Mouse (Mus musculus): ENCODE measurements around the gene Snip1.

Gene Snip1

GRCm38 (mm10) chr4:125096066-125096465, 29.6 kb downstream of the Snip1 start:
- ATAC-seq (ENCODE audit: insufficient number of reproducible peaks, low FRiP score, low TSS enrichment) = no peak

DNA sequence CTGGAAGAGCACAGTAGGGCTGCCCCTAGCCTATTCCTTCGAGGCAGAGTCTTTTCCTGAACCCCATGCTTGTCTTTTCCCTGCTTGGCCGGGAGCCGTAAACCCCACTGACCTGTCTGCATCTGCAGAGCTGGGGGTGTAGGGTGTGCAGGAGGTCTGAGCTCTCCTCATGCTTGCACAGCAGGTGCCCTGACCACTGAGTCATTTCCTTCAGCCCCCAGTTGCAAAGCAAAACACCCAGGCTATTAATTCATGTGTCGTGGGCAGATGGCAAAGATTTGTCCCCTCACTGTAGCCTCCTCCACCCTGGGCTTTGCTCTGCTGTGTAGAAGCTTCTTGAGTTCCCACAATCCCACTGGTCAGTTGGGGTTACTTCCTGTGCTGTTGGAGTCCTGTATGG, 30.9 kb downstream of the Snip1 start:
- ATAC-seq (ENCODE audit: insufficient number of reproducible peaks, low FRiP score, low TSS enrichment) = no peak

DNA sequence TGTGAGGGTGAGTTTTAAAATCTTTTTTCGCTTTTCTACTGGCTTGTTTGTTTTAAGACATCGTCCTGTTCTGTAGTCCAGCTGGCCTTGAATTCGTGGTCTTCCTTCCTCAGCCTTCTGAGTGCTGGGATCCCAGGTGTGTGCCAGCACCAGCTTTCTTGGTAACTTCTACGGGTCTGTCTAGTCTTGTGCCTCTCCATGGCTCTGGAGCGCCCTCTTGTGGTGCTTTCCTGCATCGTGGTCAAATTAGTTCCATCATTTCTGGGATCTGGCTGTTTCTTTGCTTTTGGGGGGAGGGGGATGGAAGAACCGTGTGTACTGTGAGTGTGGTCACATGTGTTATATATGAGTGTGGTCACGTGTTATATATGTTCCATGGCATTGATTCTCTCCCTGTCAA, 33.0 kb downstream of the Snip1 start:
- peak; percentile 40; the same call in 1 of the 2 replicates for ATAC-seq (ENCODE audit: insufficient number of reproducible peaks, low FRiP score, low TSS enrichment)

DNA sequence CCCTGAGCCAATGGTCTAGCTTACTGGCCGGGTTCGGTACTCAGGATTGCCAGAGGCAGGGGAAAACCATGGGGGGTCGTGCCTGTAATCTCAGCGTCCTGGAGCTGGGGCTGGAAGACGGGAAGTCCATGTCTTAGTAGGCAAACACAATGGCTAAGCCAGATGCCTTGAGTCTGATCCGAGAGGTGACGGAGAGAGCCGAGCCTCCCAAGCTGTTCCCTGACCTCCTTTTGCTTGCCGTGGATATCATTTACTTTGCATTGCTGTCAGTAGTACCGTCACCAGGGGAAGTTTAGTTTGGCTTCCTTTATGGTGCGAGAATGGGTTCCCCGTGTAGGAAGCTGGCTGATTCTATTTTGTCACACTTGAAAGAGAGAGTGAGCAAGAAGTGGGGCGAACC, 34.9 kb downstream of the Snip1 start:
- ATAC-seq (ENCODE audit: insufficient number of reproducible peaks, low FRiP score, low TSS enrichment) = no peak

DNA sequence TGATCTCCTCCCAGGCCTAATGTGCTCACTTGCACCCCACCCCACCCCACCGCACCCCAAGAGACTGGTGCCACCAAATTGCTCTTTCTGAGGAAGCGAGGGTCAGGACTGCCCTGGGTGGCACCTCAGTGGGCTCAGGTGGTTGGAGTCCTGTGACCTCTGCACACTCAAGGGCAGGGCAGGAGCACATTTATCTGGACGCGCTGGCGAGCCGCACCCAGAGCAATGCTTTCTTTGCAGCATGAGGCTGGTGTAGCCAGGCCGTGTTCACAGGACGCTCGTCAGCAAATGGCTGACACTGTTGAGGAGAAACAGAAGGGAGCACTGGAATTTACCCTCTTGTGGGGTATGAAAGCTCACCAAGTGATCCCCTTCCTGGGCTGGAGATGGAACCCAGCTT, 38.9 kb downstream of the Snip1 start:
- no peak for ATAC-seq (ENCODE audit: insufficient number of reproducible peaks, low FRiP score, low TSS enrichment)

DNA sequence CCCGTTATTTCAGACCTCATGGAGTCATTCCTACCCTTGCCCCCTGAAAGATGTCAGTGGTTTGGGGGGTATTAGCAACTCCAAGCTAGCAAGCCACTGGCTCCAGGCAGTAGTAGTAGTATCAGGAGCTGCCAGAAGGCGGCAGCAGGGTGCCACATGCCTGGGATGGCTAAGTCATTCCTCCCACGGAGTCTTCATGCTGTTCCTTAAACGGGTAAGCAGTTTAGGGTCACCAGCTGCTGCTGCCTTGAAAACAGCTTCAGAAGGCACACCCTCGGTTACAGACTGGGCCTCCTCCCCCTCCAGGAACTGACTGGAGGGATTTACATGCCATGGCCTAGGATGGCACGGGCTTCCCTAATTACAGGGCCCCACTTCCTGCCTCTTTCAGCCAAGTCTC, 48.2 kb downstream of the Snip1 start:
- peak; percentile 36 for ATAC-seq (ENCODE audit: insufficient number of reproducible peaks, low FRiP score, low TSS enrichment)

DNA sequence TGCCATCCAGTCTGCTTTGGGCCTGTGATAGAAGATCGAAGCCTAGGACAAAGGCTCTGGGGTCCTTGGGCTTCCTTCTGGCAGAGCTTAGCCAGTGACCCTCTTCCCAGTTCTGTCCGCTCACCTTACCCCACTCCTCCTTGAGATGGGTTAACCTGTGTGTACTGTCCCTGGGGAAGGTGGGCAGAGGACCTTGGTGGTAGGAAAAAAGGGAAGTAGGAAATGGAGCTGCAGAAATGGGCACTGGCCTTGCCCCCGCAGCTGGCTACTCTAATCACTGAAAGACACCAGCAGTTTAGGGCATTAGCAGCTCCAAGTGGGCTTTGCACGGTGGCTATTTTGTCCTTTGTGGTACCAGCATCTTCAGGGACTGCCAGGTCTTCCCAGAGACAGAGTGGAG, 48.6 kb downstream of the Snip1 start:
- no peak for ATAC-seq (ENCODE audit: insufficient number of reproducible peaks, low FRiP score, low TSS enrichment)

DNA sequence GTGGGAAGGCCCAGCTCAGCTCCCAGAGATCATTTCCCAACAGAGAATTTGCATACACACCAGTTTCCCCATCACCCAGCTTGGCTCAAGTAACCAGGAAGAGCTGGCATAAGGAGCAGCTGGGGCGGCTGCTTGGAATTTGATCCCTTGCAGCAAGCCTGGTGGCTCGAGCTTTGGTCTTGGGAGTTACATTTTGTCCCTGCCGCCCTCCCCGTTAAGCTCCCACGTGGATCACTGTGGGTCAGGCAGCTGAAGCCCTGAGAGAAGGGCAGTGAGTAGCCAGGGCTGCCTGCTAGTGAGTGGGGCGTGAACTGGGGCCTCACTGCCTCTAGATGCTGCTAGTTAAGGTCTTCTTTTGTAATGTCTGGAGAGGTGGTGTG, 49.2 kb downstream of the Snip1 start:
- ATAC-seq (ENCODE audit: insufficient number of reproducible peaks, low FRiP score, low TSS enrichment) = no peak

- ATAC-seq (ENCODE audit: insufficient number of reproducible peaks, low FRiP score, low TSS enrichment) = peak; percentile 65
These were observed 49.8 kb downstream of the Snip1 start for GRCm38 (mm10) chr4:125116090-125116861.

GRCm38 (mm10) chr4:125116929-125117328, 50.5 kb downstream of the Snip1 start:
- no peak for ATAC-seq (ENCODE audit: insufficient number of reproducible peaks, low FRiP score, low TSS enrichment)

- ATAC-seq (ENCODE audit: insufficient number of reproducible peaks, low FRiP score, low TSS enrichment) = no peak
These were observed 51.4 kb downstream of the Snip1 start for GRCm38 (mm10) chr4:125117902-125118320.

GRCm38 (mm10) chr4:125119070-125119469, 52.6 kb downstream of the Snip1 start:
- ATAC-seq (ENCODE audit: insufficient number of reproducible peaks, low FRiP score, low TSS enrichment) = no peak

GRCm38 (mm10) chr4:125119721-125120120, 53.2 kb downstream of the Snip1 start:
- no peak for ATAC-seq (ENCODE audit: insufficient number of reproducible peaks, low FRiP score, low TSS enrichment)

GRCm38 (mm10) chr4:125122431-125123278, 56.2 kb downstream of the Snip1 start:
- no peak for ATAC-seq (ENCODE audit: insufficient number of reproducible peaks, low FRiP score, low TSS enrichment)

DNA sequence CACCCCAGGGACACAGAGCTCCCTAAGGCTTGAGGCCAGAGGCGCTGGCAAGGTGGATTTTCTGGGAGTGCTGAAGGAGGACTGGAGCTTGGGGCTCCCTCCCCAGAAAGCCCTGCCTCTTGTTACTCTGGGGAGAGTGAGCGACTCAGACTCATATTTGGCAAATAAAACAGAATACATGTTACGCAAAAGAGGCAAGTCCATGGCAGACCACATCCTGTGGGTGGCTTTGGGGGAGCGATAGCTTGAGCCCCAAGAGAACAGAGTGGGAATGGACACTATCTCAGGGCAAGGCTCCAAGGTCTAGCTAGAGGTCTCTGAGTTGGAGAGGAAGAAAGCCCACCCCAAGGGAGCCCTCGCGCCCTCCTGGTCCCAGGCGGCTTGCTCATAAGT, 56.8 kb downstream of the Snip1 start:
- no peak for ATAC-seq (ENCODE audit: insufficient number of reproducible peaks, low FRiP score, low TSS enrichment)

Data from cerebellum, adult (tissue).